Mouse (Mus musculus) limb, embryonic 15.5 days (tissue): Measurements from ENCODE around the gene Pax6. TPM values are rescaled to one million over a fixed set of nuclear protein-coding genes. Genes with fewer than 3 reads are reported as not detected.
A peak's percentile ranks its signal among the peaks of the same experiment; 100 is the strongest.

Experiments used
- ATAC-seq: fragments of 200-750 bp; cut with Nextera tagmentation; 2 replicates; pipeline ENCODE4 v1.8.0; 2017; ENCODE audit warnings: low read depth, moderate TSS enrichment; ENCODE audit not compliant: insufficient number of reproducible peaks, low FRiP score, low TSS enrichment
- H3K27ac ChIP-seq: fragments of 300-500 bp; sonication (generic); 2 replicates; pipeline ENCODE4 v1.5.1; 2015; ENCODE audit warnings: moderate library complexity, mild to moderate bottlenecking, inconsistent platforms
- H3K27me3 ChIP-seq: fragments of 300-500 bp; sonication (generic); 2 replicates; pipeline ENCODE4 v1.6.1; 2015; ENCODE audit warnings: inconsistent platforms
- H3K36me3 ChIP-seq: fragments of 300-500 bp; sonication (generic); 2 replicates; pipeline ENCODE4 v1.6.1; 2015; ENCODE audit warnings: inconsistent platforms
- H3K4me1 ChIP-seq: fragments of 300-500 bp; sonication (generic); 2 replicates; pipeline ENCODE4 v1.6.1; 2015; ENCODE audit warnings: inconsistent platforms
- H3K4me2 ChIP-seq: fragments of 300-500 bp; sonication (generic); 2 replicates; pipeline ENCODE4 v1.6.1; 2015; ENCODE audit warnings: mild to moderate bottlenecking, inconsistent platforms
- H3K4me3 ChIP-seq: fragments of 300-500 bp; sonication (generic); 2 replicates; pipeline ENCODE4 v1.5.1; 2015; ENCODE audit warnings: mild to moderate bottlenecking, inconsistent platforms
- H3K9ac ChIP-seq: fragments of 300-500 bp; sonication (generic); 2 replicates; pipeline ENCODE4 v1.6.1; 2015; ENCODE audit warnings: inconsistent platforms
- H3K9me3 ChIP-seq: fragments of 300-500 bp; sonication (generic); 2 replicates; pipeline ENCODE4 v1.6.1; 2016; ENCODE audit warnings: inconsistent platforms
- WGBS: fragments of 180-500 bp; shearing (Covaris S2); methylation state at CpG from one replicate; pipeline ENCODE4 v1.1.7; 2015; 5-methylcytosine and 5-hydroxymethylcytosine counted together
- polyA plus RNA-seq: library from polyadenylated mRNA; unstranded; fragments of >200 nt; fragmentation: Nextera tagmentation; extraction: Ambion mirVana; gene quantifications from 2 replicates; pipeline ENCODE4 v1.2.1, GENCODE M21; 2015

Pax6 gene
- polyA plus RNA-seq, 1 experiment from 2014 or later = 0.26 TPM

- Histone ChIP-seq H3K27me3 (no peaks in the 10 kb centered on the region), H3K4me2 (no peak overlapping the region), H3K4me3 (no peak overlapping the region), H3K36me3 (no peaks in the 10 kb centered on the region), H3K4me1 (peaks cover 5% of the 10 kb centered on the region; the same call in 1 of the 2 replicates), H3K9ac (no peak overlapping the region), H3K27ac (peak overlapping the region; percentile 18), H3K9me3 (no peaks in the 10 kb centered on the region)
- WGBS = 32% methylated on average over 8 of the region's 8 CpGs
- no peak for ATAC-seq
Observed at GRCm38 (mm10) chr2:105715409-105716115, 46.9 kb downstream of the Pax6 start.

DNA sequence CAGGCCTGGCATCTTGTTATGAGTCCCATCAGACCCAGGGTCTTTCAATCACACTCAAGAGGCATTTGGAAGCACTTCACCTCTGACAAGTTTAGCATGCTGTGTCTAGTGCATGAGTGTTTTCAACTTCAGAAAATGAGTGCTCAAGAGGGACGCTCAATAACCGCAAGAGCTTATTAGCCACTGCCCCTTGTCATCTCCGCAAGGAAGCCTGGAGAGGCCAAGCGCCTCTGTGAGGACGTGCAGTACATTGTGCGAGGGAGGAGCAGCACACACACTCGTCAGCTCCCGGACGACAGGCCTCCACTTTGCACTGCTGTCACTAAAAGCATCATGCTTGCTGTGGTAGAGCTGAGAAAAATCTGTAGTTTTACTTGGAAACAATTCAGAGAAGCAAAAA lies 58.0 kb downstream of the Pax6 start:
- Histone ChIP-seq H3K27me3 (no peaks in the 10 kb centered on the region), H3K36me3 (no peaks in the 10 kb centered on the region), H3K27ac (no peak overlapping the region), H3K9ac (no peak overlapping the region), H3K4me2 (no peak overlapping the region), H3K4me1 (no peaks in the 10 kb centered on the region), H3K4me3 (no peak overlapping the region), H3K9me3 (no peaks in the 10 kb centered on the region)
- ATAC-seq = no peak
- WGBS = 73% methylated on average over 9 of the region's 9 CpGs

GRCm38 (mm10) chr2:105730704-105731103 lies 62.0 kb downstream of the Pax6 start:
- Histone ChIP-seq H3K4me1 (no peaks in the 10 kb centered on the region), H3K27ac (no peak overlapping the region), H3K27me3 (no peaks in the 10 kb centered on the region), H3K4me2 (no peak overlapping the region), H3K9ac (no peak overlapping the region), H3K36me3 (no peaks in the 10 kb centered on the region), H3K4me3 (no peak overlapping the region), H3K9me3 (no peaks in the 10 kb centered on the region)
- no peak for ATAC-seq
- 82% methylated on average over 3 of the region's 3 CpGs for WGBS

DNA sequence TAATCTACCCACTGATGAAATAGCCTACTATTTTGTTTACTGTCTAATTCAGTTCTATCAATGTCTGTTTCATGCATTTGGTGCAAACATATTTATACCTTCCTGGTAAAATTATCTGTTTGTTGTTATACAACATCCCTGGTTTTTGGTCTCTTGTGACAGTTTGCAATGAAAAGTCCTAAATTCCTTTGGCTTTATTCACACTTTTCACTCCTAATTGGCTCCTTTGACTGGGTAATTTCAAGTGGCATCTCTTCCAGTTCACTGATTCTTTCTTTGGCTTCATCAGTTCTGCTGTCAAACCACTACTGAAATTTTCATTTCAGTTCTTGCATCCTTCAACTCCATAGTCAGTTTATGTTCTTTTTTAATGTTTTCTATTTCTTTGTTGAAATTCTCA lies 67.5 kb downstream of the Pax6 start:
- H3K36me3 ChIP-seq = no peaks in the 10 kb centered on the region
- H3K27me3 ChIP-seq = no peaks in the 10 kb centered on the region
- no peak overlapping the region for H3K9ac ChIP-seq
- no peak for ATAC-seq
- no peaks in the 10 kb centered on the region for H3K4me1 ChIP-seq
- H3K9me3 ChIP-seq = no peaks in the 10 kb centered on the region
- H3K4me2 ChIP-seq = no peak overlapping the region
- no peak overlapping the region for H3K4me3 ChIP-seq
- no peak overlapping the region for H3K27ac ChIP-seq

DNA sequence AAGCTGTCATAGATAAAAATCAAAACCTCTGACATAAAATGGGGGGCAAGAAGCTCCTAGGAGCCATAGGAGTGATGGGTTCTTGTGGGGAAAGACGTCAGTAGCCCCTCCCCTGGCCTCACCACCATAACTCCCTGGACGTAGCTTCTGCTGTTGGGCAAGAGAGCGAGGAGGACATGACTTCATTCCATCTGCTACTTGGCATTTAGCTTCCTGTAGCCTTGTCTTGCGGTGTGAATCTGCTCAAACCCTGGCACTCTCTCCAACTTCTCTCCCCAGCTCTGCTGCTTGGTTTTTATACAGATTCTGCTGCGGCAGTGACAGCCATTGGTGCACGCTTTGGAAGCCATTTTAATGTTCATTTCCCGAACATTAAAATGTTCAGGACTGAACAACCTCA lies 78.2 kb downstream of the Pax6 start:
- WGBS = 56% methylated on average over 7 of the region's 7 CpGs
- Histone ChIP-seq H3K9me3 (no peaks in the 10 kb centered on the region), H3K4me3 (no peak overlapping the region), H3K9ac (no peak overlapping the region), H3K27ac (no peak overlapping the region), H3K27me3 (no peaks in the 10 kb centered on the region), H3K4me2 (no peak overlapping the region), H3K4me1 (no peaks in the 10 kb centered on the region), H3K36me3 (no peaks in the 10 kb centered on the region)
- no peak for ATAC-seq

Other genes with a start within 250 kb of the Pax6 start
- 30.8 and 31.6 TPM in 2 replicates for gene Elp4, start 235.7 kb downstream of the Pax6 start, polyA plus RNA-seq
- gene Immp1l, start 235.7 kb downstream of the Pax6 start, polyA plus RNA-seq = 116 and 133 TPM in 2 replicates